Mouse (Mus musculus): ENCODE measurements at regions not wholly inside any gene's neighbourhood (a gene's known extent, or its start where the extent isn't known, plus 50 kb on each side); places are given as distances from the start of the nearest gene placed in this dataset.
A peak's percentile ranks its signal among the peaks of the same experiment; 100 is the strongest.

- Histone ChIP-seq H3K27ac (no peak overlapping the region), H3K4me2 (ENCODE audit: low read length) (peak overlapping the region; percentile 16; the same call in 1 of the 2 replicates), H3K4me3 (replicated peaks; ENCODE audit: low read depth, low read length) (no peak overlapping the region), H3K4me1 (replicated peaks; ENCODE audit: insufficient read depth, low read length) (no peaks in the 10 kb centered on the region), H3K27me3 (ENCODE audit: insufficient read depth, low read length) (no peaks in the 10 kb centered on the region), H3K36me3 (ENCODE audit: insufficient read depth, low read length) (no peaks in the 10 kb centered on the region), H3K9me3 (replicated peaks; ENCODE audit: low read length) (no peaks in the 10 kb centered on the region), H3K9ac (ENCODE audit: low read depth, low read length) (no peak overlapping the region)
- DNase-seq (ENCODE audit: low spot score) = peak; percentile 35
- no peak for TF ChIP-seq CTCF (IDR thresholded peaks at IDR 0.05; ENCODE audit: low read depth)
- no peak for ATAC-seq (replicated peaks; ENCODE audit: low FRiP score, low read depth)
- 42% methylated on average over 2 of the region's 2 CpGs for WGBS
These were observed 116.3 kb upstream of the Klf14 start for GRCm38 (mm10) chr6:31075209-31075571.

- WGBS = 19% methylated on average over 13 of the region's 13 CpGs
These were observed 116.9 kb upstream of the Klf14 start for GRCm38 (mm10) chr6:31075572-31076477.

GRCm38 (mm10) chr6:31076478-31076834 is 117.6 kb upstream of the Klf14 start:
- Histone ChIP-seq H3K27ac (no peak overlapping the region), H3K4me3 (replicated peaks; ENCODE audit: low read depth, low read length) (no peak overlapping the region), H3K9me3 (replicated peaks; ENCODE audit: low read length) (no peaks in the 10 kb centered on the region), H3K9ac (ENCODE audit: low read depth, low read length) (no peak overlapping the region), H3K4me1 (replicated peaks; ENCODE audit: insufficient read depth, low read length) (no peaks in the 10 kb centered on the region), H3K27me3 (ENCODE audit: insufficient read depth, low read length) (no peaks in the 10 kb centered on the region), H3K36me3 (ENCODE audit: insufficient read depth, low read length) (no peaks in the 10 kb centered on the region), H3K4me2 (ENCODE audit: low read length) (no peak overlapping the region)
- WGBS = 73% methylated on average over 6 of the region's 6 CpGs
- ATAC-seq (replicated peaks; ENCODE audit: low FRiP score, low read depth) (no peak), DNase-seq (ENCODE audit: low spot score) (no peak)
- TF ChIP-seq CTCF (IDR thresholded peaks at IDR 0.05; ENCODE audit: low read depth) = no peak

More at GRCm38 (mm10) chr6:31075572-31076477, 116.9 kb upstream of the Klf14 start:
- no peak overlapping the region for H3K4me3 ChIP-seq (replicated peaks; ENCODE audit: low read depth, low read length)
- H3K36me3 ChIP-seq (ENCODE audit: insufficient read depth, low read length) = no peaks in the 10 kb centered on the region
- ATAC-seq (replicated peaks; ENCODE audit: low FRiP score, low read depth) (peak; percentile 81), DNase-seq (ENCODE audit: low spot score) (peak; percentile 94)
- no peaks in the 10 kb centered on the region for H3K4me1 ChIP-seq (replicated peaks; ENCODE audit: insufficient read depth, low read length)
- H3K27ac ChIP-seq = no peak overlapping the region
- H3K9ac ChIP-seq (ENCODE audit: low read depth, low read length) = no peak overlapping the region
- TF ChIP-seq CTCF (IDR thresholded peaks at IDR 0.05; ENCODE audit: low read depth) = peak; percentile 99
- peak overlapping the region; percentile 16; the same call in 1 of the 2 replicates for H3K4me2 ChIP-seq (ENCODE audit: low read length)
- H3K9me3 ChIP-seq (replicated peaks; ENCODE audit: low read length) = no peaks in the 10 kb centered on the region
- H3K27me3 ChIP-seq (ENCODE audit: insufficient read depth, low read length) = no peaks in the 10 kb centered on the region

GRCm38 (mm10) chr6:31077216-31077615 is 118.3 kb upstream of the Klf14 start:
- no peaks in the 10 kb centered on the region for H3K4me1 ChIP-seq (replicated peaks; ENCODE audit: insufficient read depth, low read length)

GRCm38 (mm10) chr6:31077779-31078178 is 118.9 kb upstream of the Klf14 start:
- no peak for ATAC-seq (replicated peaks; ENCODE audit: low FRiP score, low read depth)
- no peak for DNase-seq (ENCODE audit: low spot score)

More at GRCm38 (mm10) chr6:31077216-31077615, 118.3 kb upstream of the Klf14 start:
- Histone ChIP-seq H3K4me3 (replicated peaks; ENCODE audit: low read depth, low read length) (no peak overlapping the region), H3K27me3 (ENCODE audit: insufficient read depth, low read length) (no peaks in the 10 kb centered on the region), H3K36me3 (ENCODE audit: insufficient read depth, low read length) (no peaks in the 10 kb centered on the region), H3K4me2 (ENCODE audit: low read length) (no peak overlapping the region), H3K9ac (ENCODE audit: low read depth, low read length) (no peak overlapping the region), H3K27ac (no peak overlapping the region), H3K9me3 (replicated peaks; ENCODE audit: low read length) (no peaks in the 10 kb centered on the region)
- TF ChIP-seq CTCF (IDR thresholded peaks at IDR 0.05; ENCODE audit: low read depth) = no peak
- WGBS = 56% methylated on average over 9 of the region's 9 CpGs
- DNase-seq (ENCODE audit: low spot score) = no peak
- ATAC-seq (replicated peaks; ENCODE audit: low FRiP score, low read depth) = no peak

GRCm38 (mm10) chr6:31078413-31078812 is 119.5 kb upstream of the Klf14 start:
- no peak overlapping the region for H3K27ac ChIP-seq
- no peak overlapping the region for H3K4me3 ChIP-seq (replicated peaks; ENCODE audit: low read depth, low read length)
- no peak for ATAC-seq (replicated peaks; ENCODE audit: low FRiP score, low read depth)
- H3K9me3 ChIP-seq (replicated peaks; ENCODE audit: low read length) = no peaks in the 10 kb centered on the region
- H3K36me3 ChIP-seq (ENCODE audit: insufficient read depth, low read length) = no peaks in the 10 kb centered on the region
- no peaks in the 10 kb centered on the region for H3K27me3 ChIP-seq (ENCODE audit: insufficient read depth, low read length)
- no peaks in the 10 kb centered on the region for H3K4me1 ChIP-seq (replicated peaks; ENCODE audit: insufficient read depth, low read length)
- 71% methylated on average over 6 of the region's 6 CpGs for WGBS
- H3K9ac ChIP-seq (ENCODE audit: low read depth, low read length) = no peak overlapping the region
- peak; percentile 51 for DNase-seq (ENCODE audit: low spot score)
- no peak overlapping the region for H3K4me2 ChIP-seq (ENCODE audit: low read length)
- no peak for TF ChIP-seq CTCF (IDR thresholded peaks at IDR 0.05; ENCODE audit: low read depth)

More at GRCm38 (mm10) chr6:31077779-31078178, 118.9 kb upstream of the Klf14 start:
- Histone ChIP-seq H3K9ac (ENCODE audit: low read depth, low read length) (no peak overlapping the region), H3K27me3 (ENCODE audit: insufficient read depth, low read length) (no peaks in the 10 kb centered on the region), H3K36me3 (ENCODE audit: insufficient read depth, low read length) (no peaks in the 10 kb centered on the region), H3K4me2 (ENCODE audit: low read length) (no peak overlapping the region), H3K9me3 (replicated peaks; ENCODE audit: low read length) (no peaks in the 10 kb centered on the region), H3K4me1 (replicated peaks; ENCODE audit: insufficient read depth, low read length) (no peaks in the 10 kb centered on the region), H3K4me3 (replicated peaks; ENCODE audit: low read depth, low read length) (no peak overlapping the region), H3K27ac (no peak overlapping the region)
- TF ChIP-seq CTCF (IDR thresholded peaks at IDR 0.05; ENCODE audit: low read depth) = no peak
- WGBS = 70% methylated on average over 9 of the region's 9 CpGs

Data from kidney, postnatal 0 days (tissue).